Mouse (Mus musculus) forebrain, embryonic 12.5 days (tissue): Measurements from ENCODE around the gene Ptprm. TPM values are rescaled to one million over a fixed set of nuclear protein-coding genes. Genes with fewer than 3 reads are reported as not detected.

Experiments
- ATAC-seq: fragments of 200-750 bp; cut with Nextera tagmentation; 2 replicates; pipeline ENCODE4 v1.8.0; 2017; ENCODE audit warnings: moderate TSS enrichment; ENCODE audit not compliant: low FRiP score
- H3K27ac ChIP-seq: fragments of 300-500 bp; sonication (generic); 2 replicates; pipeline ENCODE4 v1.5.1; 2016; ENCODE audit warnings: mild to moderate bottlenecking
- H3K27me3 ChIP-seq: fragments of 300-500 bp; sonication (generic); 2 replicates; pipeline ENCODE4 v1.6.1; 2016; ENCODE audit warnings: mild to moderate bottlenecking
- H3K36me3 ChIP-seq: fragments of 300-500 bp; sonication (generic); replicated peaks from 2 replicates; pipeline ENCODE4 v1.6.1; 2016; ENCODE audit warnings: mild to moderate bottlenecking
- H3K4me1 ChIP-seq: fragments of 300-500 bp; sonication (generic); 2 replicates; pipeline ENCODE4 v1.6.1; 2016
- H3K4me2 ChIP-seq: fragments of 300-500 bp; sonication (generic); 2 replicates; pipeline ENCODE4 v1.6.1; 2016; ENCODE audit warnings: mild to moderate bottlenecking, moderate library complexity
- H3K4me3 ChIP-seq: fragments of 300-500 bp; sonication (generic); replicated peaks from 2 replicates; pipeline ENCODE4 v1.5.1; 2016; ENCODE audit warnings: mild to moderate bottlenecking
- H3K9ac ChIP-seq: fragments of 300-500 bp; sonication (generic); 2 replicates; pipeline ENCODE4 v1.6.1; 2016; ENCODE audit warnings: mild to moderate bottlenecking
- H3K9me3 ChIP-seq: fragments of 300-500 bp; sonication (generic); 2 replicates; pipeline ENCODE4 v1.6.1; 2016
- WGBS: fragments of 180-500 bp; shearing (Covaris S2); methylation state at CpG from one replicate; pipeline ENCODE4 v1.1.7; 2016; 5-methylcytosine and 5-hydroxymethylcytosine counted together
- microRNA-seq: library from miRNA; unstranded; fragments of <30 nt; microRNA quantifications from one replicate; pipeline ENCODE4, GENCODE M21; 2017
- polyA plus RNA-seq: library from polyadenylated mRNA; unstranded; fragments of >200 nt; fragmentation: Nextera tagmentation; extraction: Ambion mirVana; gene quantifications from 2 replicates; pipeline ENCODE4 v1.2.1, GENCODE M21; 2016

The Ptprm gene
- polyA plus RNA-seq, 1 experiment from 2014 or later = 8.8 TPM

GRCm38 (mm10) chr17:66671287-66671686 lies 683.0 kb downstream of the Ptprm start:
- Histone ChIP-seq H3K4me2 (no peak overlapping the region), H3K9ac (no peak overlapping the region), H3K27ac (no peak overlapping the region), H3K36me3 (no peaks in the 10 kb centered on the region), H3K27me3 (no peaks in the 10 kb centered on the region), H3K9me3 (no peaks in the 10 kb centered on the region), H3K4me1 (peaks cover 12% of the 10 kb centered on the region), H3K4me3 (no peak overlapping the region)
- WGBS = 38% methylated on average over 8 of the region's 8 CpGs
- ATAC-seq = no peak

- H3K9me3 ChIP-seq = no peaks in the 10 kb centered on the region
- no peak overlapping the region for H3K27ac ChIP-seq
- no peak for ATAC-seq
- no peaks in the 10 kb centered on the region for H3K36me3 ChIP-seq
- H3K27me3 ChIP-seq = no peaks in the 10 kb centered on the region
- no peak overlapping the region for H3K9ac ChIP-seq
- no peak overlapping the region for H3K4me3 ChIP-seq
- WGBS = 87% methylated on average over 3 of the region's 3 CpGs
- H3K4me1 ChIP-seq = no peaks in the 10 kb centered on the region
- no peak overlapping the region for H3K4me2 ChIP-seq
These were observed 688.5 kb downstream of the Ptprm start for GRCm38 (mm10) chr17:66665791-66666190.

- H3K27me3 ChIP-seq = no peaks in the 10 kb centered on the region
- H3K4me2 ChIP-seq = no peak overlapping the region
- H3K36me3 ChIP-seq = no peaks in the 10 kb centered on the region
- H3K4me3 ChIP-seq = no peak overlapping the region
- no peak for ATAC-seq
- WGBS = 87% methylated on average over 3 of the region's 3 CpGs
- H3K9ac ChIP-seq = no peak overlapping the region
- no peaks in the 10 kb centered on the region for H3K4me1 ChIP-seq
- H3K9me3 ChIP-seq = no peaks in the 10 kb centered on the region
- no peak overlapping the region for H3K27ac ChIP-seq
These were observed 689.0 kb downstream of the Ptprm start for GRCm38 (mm10) chr17:66665201-66665756.

DNA sequence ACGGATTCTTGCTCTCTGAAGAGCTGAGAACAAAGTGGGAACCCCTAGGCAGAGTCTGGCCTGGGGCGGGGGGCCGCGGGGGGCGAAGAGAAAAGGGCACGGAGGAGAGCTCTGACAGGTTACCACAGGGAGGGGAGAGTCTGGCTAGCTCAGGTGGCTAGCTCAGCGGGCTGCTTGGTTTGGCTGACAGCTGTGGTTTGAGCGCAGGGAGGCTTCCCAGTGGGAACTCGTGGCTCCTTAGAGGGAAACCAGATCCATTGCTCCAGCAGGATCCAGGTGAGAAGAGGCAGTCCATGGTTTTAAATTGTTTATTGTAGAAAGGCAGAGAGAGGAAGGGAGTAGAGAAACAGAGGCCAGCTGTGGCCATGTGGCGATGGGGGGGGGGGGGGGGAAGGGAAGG lies 689.5 kb downstream of the Ptprm start:
- Histone ChIP-seq H3K27ac (no peak overlapping the region), H3K27me3 (no peaks in the 10 kb centered on the region), H3K4me1 (no peaks in the 10 kb centered on the region), H3K9ac (no peak overlapping the region), H3K9me3 (no peaks in the 10 kb centered on the region), H3K36me3 (no peaks in the 10 kb centered on the region), H3K4me2 (no peak overlapping the region), H3K4me3 (no peak overlapping the region)
- ATAC-seq = no peak
- WGBS = 67% methylated on average over 10 of the region's 10 CpGs

DNA sequence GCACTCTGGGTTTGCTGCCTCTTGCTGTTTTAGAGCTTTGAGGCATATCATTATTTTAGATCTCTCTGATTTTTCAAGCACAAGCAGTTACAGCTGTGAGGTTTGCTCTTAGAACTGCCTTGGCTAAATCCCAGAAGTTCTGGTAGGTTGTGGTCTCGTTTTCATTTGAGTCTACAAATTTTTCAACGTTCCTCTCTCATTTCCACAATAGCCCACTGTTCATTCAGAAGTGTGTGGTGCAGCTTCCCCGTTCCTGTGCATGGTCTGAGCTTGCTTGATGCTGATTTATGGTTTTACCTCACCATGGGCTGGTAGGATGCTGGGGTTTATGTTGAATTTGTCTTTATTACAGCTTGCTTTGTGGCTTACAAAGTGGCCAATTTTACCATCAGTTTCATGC lies 695.0 kb downstream of the Ptprm start:
- 80% methylated on average over 3 of the region's 3 CpGs for WGBS
- Histone ChIP-seq H3K4me2 (no peak overlapping the region), H3K9ac (no peak overlapping the region), H3K27me3 (no peaks in the 10 kb centered on the region), H3K4me1 (no peaks in the 10 kb centered on the region), H3K36me3 (no peaks in the 10 kb centered on the region), H3K9me3 (no peaks in the 10 kb centered on the region), H3K4me3 (no peak overlapping the region), H3K27ac (no peak overlapping the region)
- ATAC-seq = no peak

DNA sequence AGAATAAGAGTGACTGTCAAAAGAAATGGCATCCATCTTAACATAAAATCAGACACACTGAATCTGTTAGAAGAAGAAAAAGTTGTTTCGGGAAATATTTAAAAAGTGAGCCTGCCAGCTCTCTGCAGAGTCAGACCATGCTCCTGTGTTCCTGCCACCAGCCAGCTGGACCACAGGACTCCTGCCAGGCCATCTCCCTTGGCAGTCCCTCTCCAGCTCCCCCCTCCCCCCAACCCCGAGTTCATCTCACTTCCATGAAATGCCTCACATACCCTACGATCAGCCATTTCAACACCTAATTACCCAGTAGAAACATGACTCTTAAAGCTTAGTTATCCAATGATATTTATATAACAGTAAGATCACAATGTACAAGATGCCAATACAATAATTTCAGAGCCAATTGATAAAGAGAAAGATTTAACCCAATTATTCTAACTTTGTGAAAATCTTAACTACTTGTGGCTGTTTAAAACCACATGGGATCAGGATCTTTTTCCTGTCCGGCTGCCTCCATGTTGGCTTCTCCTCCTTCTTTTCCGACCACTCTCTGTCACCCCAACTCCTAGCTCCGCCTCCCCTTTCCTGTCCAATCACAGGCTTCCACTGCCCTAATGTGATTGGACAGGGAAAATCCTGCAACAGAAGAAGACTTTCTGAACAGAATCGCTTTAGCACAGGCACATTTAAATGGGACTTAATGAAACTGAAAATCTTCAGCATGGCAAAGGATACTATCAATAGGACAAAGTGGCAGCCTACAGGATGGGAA lies 716.1 kb downstream of the Ptprm start:
- no peaks in the 10 kb centered on the region for H3K9me3 ChIP-seq
- WGBS = 92% methylated on average over 7 of the region's 7 CpGs

DNA sequence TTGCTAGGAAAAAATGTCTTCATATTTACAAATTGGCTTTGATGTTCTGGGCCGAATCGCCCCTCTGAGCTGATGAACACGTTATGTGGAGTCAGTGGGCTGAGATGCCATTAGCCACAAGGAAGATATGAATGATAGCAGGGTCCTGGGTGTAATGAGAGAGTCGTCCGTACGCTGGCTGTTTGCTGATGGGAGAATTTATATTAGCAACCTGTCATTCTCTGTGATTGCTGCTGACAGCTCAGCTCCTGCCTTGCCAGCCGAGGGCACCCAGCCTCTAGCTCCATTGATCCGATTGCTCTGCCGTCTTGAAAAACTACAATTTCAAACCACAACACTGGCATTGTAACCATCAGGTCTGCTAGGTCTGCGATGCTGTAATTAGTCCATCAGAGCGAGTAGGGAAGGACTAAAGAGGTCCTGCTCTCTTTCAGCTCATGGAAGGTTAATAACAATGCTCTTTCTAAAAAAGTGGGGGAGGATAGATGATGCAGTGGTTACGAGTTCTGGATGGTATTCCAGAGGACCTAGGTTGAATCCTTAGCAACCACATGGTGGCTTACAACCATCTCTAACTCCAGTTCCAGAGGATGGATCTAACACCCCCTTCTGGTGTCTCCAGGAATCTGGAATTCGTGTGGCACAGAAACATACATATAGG lies 734.1 kb downstream of the Ptprm start:
- Histone ChIP-seq H3K27ac (no peak overlapping the region), H3K4me1 (no peaks in the 10 kb centered on the region), H3K4me2 (no peak overlapping the region), H3K4me3 (no peak overlapping the region), H3K36me3 (no peaks in the 10 kb centered on the region), H3K27me3 (no peaks in the 10 kb centered on the region), H3K9ac (no peak overlapping the region), H3K9me3 (no peaks in the 10 kb centered on the region)
- WGBS = 63% methylated on average over 13 of the region's 13 CpGs
- peak; percentile 53; the same call in 1 of the 2 replicates for ATAC-seq

More for the DNA sequence above, 716.1 kb downstream of the Ptprm start:
- H3K4me3 ChIP-seq = no peak overlapping the region
- no peaks in the 10 kb centered on the region for H3K27me3 ChIP-seq
- no peak overlapping the region for H3K4me2 ChIP-seq
- H3K4me1 ChIP-seq = no peaks in the 10 kb centered on the region
- no peak overlapping the region for H3K27ac ChIP-seq
- no peak for ATAC-seq
- no peaks in the 10 kb centered on the region for H3K36me3 ChIP-seq
- no peak overlapping the region for H3K9ac ChIP-seq

- Histone ChIP-seq H3K27me3 (no peaks in the 10 kb centered on the region), H3K4me2 (no peak overlapping the region), H3K9ac (no peak overlapping the region), H3K27ac (no peak overlapping the region), H3K36me3 (no peaks in the 10 kb centered on the region), H3K4me3 (no peak overlapping the region), H3K9me3 (no peaks in the 10 kb centered on the region), H3K4me1 (no peaks in the 10 kb centered on the region)
- peak; percentile 17; the same call in 1 of the 2 replicates for ATAC-seq
- 84% methylated on average over 3 of the region's 3 CpGs for WGBS
These were observed 734.9 kb downstream of the Ptprm start for GRCm38 (mm10) chr17:66619255-66619826.

Small RNAs within 50 kb of the gene (microRNA-seq; reads per million reads assigned to microRNA genes)
- not detected for gene Mir5709
